Mouse (Mus musculus): Measurements from ENCODE around the gene Bcl11b.

DNA sequence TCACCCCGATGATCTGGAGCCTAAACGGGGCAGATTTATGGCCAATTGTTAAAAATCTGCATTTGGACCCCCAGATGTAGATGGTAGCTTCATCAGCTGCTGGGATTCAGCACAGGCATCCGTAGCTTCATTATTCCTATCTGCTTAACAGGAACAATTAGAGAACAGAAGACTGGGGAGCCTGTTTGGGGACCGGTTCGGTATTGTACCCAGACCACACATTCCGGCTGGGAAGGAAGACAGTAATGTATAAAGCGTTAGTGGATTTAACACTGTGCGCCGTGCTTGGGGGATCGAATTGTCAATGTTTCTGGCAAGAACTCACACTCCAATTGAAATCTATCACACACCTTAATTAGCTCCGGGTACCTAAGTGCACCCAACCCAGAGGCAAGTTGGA lies 6.9 kb upstream of the Bcl11b start:
- TF ChIP-seq POLR2A (IDR thresholded peaks at IDR 0.05; ENCODE audit: low read depth, low read length): no peak
- TF ChIP-seq CTCF (IDR thresholded peaks at IDR 0.05; ENCODE audit: extremely low read depth, insufficient read depth, insufficient read length, insufficient replicate concordance): no peak

All from spleen, adult 2 months (tissue).